Mouse (Mus musculus): ENCODE results near the gene Olfr378. TPM values are rescaled to one million over a fixed set of nuclear protein-coding genes. Genes with fewer than 3 reads are reported as not detected.

The Olfr378 gene
- total RNA-seq (2014; rRNA removed) (not detected in 2 replicates), polyA plus RNA-seq (2012; rRNA removed) (not detected in 2 replicates)

DNA sequence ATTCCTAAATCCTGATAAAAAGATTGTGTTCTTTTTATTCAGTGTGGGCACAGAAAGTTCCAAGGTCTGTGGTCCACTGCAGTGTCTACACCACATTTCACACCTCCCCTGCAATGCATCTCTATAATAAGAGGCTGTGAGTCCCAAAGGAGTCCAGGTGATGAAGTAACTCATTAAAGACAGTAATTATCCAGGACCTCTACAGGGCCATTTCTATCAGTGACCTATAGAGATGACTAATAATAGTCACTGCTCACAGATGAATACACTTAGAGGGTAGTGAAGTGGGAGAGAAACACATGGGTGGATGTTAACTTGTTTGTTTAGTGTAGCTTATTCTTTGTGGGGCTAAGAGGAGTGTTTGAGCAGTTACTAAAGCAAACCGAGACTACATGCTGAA is at the start of gene Olfr378:
Gene Olfr378, minus strand, starts transcription at position 101 of the 400 bp plus-strand sequence.
- Histone ChIP-seq H3K27me3 (ENCODE audit: control insufficient read depth, insufficient read depth, low read length) (no peaks in the 10 kb centered on the region), H3K4me3 (ENCODE audit: insufficient read depth, low read depth, low read length) (no peak within 1 kb of the TSS), H3K4me1 (ENCODE audit: control insufficient read depth, insufficient read depth, low read length) (no peaks in the 10 kb centered on the region), H3K9ac (ENCODE audit: low read depth, low read length) (no peak within 1 kb of the TSS), H3K27ac (replicated peaks; ENCODE audit: insufficient read depth, low read depth, low read length) (no peak within 1 kb of the TSS), H3K79me2 (ENCODE audit: control insufficient read depth, insufficient read depth, low read length) (no peaks in the 10 kb centered on the region), H3K36me3 (ENCODE audit: control insufficient read depth, insufficient read depth, low read length) (no peaks in the 10 kb centered on the region)
- WGBS = 85% methylated on average over 1 of the region's 1 CpGs
- TF ChIP-seq CTCF (IDR thresholded peaks at IDR 0.05; ENCODE audit: low read depth, low read length) (no peak), POLR2A (IDR thresholded peaks at IDR 0.05; ENCODE audit: extremely low read depth, insufficient read depth, low read length) (no peak)
- no peak for DNase-seq (ENCODE audit: extremely low read depth, low read depth, low spot score)

DNA sequence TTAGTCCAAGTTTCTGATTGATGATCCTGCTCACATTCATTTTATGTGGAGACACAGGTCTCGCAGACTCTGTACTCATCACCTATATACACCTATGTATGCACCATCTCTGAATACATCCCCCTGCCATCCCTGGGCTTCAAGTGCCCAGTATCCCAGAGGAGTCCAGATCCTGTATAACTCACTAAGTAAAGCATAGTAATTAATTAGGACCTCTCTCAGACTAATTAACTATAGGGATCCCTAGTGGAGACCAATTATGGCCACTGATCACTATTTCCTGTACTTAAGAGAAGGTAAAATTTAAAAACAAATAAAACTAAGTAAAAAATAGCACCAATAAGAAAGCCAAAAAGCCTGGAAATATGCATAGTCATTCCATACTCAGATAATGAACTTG is 29.1 kb upstream of the Olfr378 start, which contains the start of gene Olfr380:
Gene Olfr380, minus strand, starts transcription at position 101 of the 400 bp plus-strand sequence.
- Histone ChIP-seq H3K79me2 (ENCODE audit: control insufficient read depth, insufficient read depth, low read length) (no peaks in the 10 kb centered on the region), H3K9ac (ENCODE audit: low read depth, low read length) (no peak within 1 kb of the TSS), H3K36me3 (ENCODE audit: control insufficient read depth, insufficient read depth, low read length) (no peaks in the 10 kb centered on the region), H3K27ac (replicated peaks; ENCODE audit: insufficient read depth, low read depth, low read length) (no peak within 1 kb of the TSS), H3K27me3 (ENCODE audit: control insufficient read depth, insufficient read depth, low read length) (no peaks in the 10 kb centered on the region), H3K4me1 (ENCODE audit: control insufficient read depth, insufficient read depth, low read length) (no peaks in the 10 kb centered on the region), H3K4me3 (ENCODE audit: insufficient read depth, low read depth, low read length) (no peak within 1 kb of the TSS)
- 88% methylated on average over 1 of the region's 1 CpGs for WGBS
- TF ChIP-seq CTCF (IDR thresholded peaks at IDR 0.05; ENCODE audit: low read depth, low read length) = no peak
- TF ChIP-seq POLR2A (IDR thresholded peaks at IDR 0.05; ENCODE audit: extremely low read depth, insufficient read depth, low read length) = no peak
- DNase-seq (ENCODE audit: extremely low read depth, low read depth, low spot score) = no peak

DNA sequence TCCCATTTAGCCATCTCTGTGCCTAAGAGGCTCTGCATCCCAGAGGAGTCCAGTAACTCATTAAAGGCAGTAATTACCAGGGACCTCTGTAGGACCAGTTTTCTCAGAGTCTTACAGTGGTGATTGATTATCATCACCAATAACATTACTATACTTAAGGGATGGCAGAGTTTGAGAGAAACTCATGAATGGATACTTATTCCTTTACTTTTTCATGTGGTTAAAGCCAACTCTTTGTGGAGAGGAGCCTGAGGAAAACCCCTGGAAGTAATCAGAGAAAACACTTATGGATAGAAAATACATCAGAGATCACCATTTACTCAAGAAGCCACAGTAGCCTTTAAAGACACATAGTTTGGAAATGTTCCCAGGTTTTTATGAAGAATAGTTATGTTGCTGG is 28.8 kb downstream of the Olfr378 start, which contains the start of gene Olfr1:
Gene Olfr1, minus strand, starts transcription at position 101 of the 400 bp plus-strand sequence.
- DNase-seq (ENCODE audit: extremely low read depth, low read depth, low spot score) = no peak
- no peak within 1 kb of the TSS for H3K27ac ChIP-seq (replicated peaks; ENCODE audit: insufficient read depth, low read depth, low read length)
- H3K79me2 ChIP-seq (ENCODE audit: control insufficient read depth, insufficient read depth, low read length) = no peaks in the 10 kb centered on the region
- no peak within 1 kb of the TSS for H3K9ac ChIP-seq (ENCODE audit: low read depth, low read length)
- H3K4me1 ChIP-seq (ENCODE audit: control insufficient read depth, insufficient read depth, low read length) = no peaks in the 10 kb centered on the region
- no peak for TF ChIP-seq CTCF (IDR thresholded peaks at IDR 0.05; ENCODE audit: low read depth, low read length)
- no peak for TF ChIP-seq POLR2A (IDR thresholded peaks at IDR 0.05; ENCODE audit: extremely low read depth, insufficient read depth, low read length)
- no peaks in the 10 kb centered on the region for H3K36me3 ChIP-seq (ENCODE audit: control insufficient read depth, insufficient read depth, low read length)
- no peaks in the 10 kb centered on the region for H3K27me3 ChIP-seq (ENCODE audit: control insufficient read depth, insufficient read depth, low read length)
- H3K4me3 ChIP-seq (ENCODE audit: insufficient read depth, low read depth, low read length) = no peak within 1 kb of the TSS

DNA sequence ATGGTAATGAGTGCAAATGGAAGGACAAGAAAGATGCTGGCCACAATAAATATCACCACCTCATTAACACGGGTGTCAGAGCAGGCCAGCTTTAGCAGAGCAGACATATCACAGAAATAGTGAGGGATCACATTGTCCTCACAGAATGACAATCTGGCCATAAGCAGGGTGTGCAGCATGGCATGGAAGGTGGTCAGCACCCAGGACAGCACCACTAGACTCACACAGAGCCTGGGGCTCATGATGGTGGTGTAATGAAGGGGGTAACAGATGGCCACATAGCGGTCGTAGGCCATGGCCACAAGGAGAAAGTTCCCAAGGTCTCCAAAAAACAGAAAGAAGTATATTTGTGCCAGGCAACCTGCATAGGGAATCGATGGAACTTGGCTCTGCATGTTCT is 32.9 kb downstream of the Olfr378 start:
- no peaks in the 10 kb centered on the region for H3K36me3 ChIP-seq (ENCODE audit: control insufficient read depth, insufficient read depth, low read length)
- H3K4me1 ChIP-seq (ENCODE audit: control insufficient read depth, insufficient read depth, low read length) = no peaks in the 10 kb centered on the region
- no peak overlapping the region for H3K27ac ChIP-seq (replicated peaks; ENCODE audit: insufficient read depth, low read depth, low read length)
- no peak for TF ChIP-seq POLR2A (IDR thresholded peaks at IDR 0.05; ENCODE audit: extremely low read depth, insufficient read depth, low read length)
- TF ChIP-seq CTCF (IDR thresholded peaks at IDR 0.05; ENCODE audit: low read depth, low read length) = no peak
- WGBS = 63% methylated on average over 4 of the region's 4 CpGs
- no peaks in the 10 kb centered on the region for H3K27me3 ChIP-seq (ENCODE audit: control insufficient read depth, insufficient read depth, low read length)
- H3K79me2 ChIP-seq (ENCODE audit: control insufficient read depth, insufficient read depth, low read length) = no peaks in the 10 kb centered on the region
- H3K4me3 ChIP-seq (ENCODE audit: insufficient read depth, low read depth, low read length) = no peak overlapping the region
- no peak overlapping the region for H3K9ac ChIP-seq (ENCODE audit: low read depth, low read length)
- no peak for DNase-seq (ENCODE audit: extremely low read depth, low read depth, low spot score)

Other genes with a start within 250 kb of the Olfr378 start
- 11.5 and 15.6 TPM in 2 replicates for gene Ctns, start 229.4 kb downstream of the Olfr378 start, total RNA-seq (2014; rRNA removed)
- 13.1 and 16.6 TPM in 2 replicates for gene Ctns, start 229.4 kb downstream of the Olfr378 start, polyA plus RNA-seq (2012; rRNA removed)
- 38.3 and 38.6 TPM in 2 replicates for gene Shpk, start 229.0 kb downstream of the Olfr378 start, total RNA-seq (2014; rRNA removed)
- 43.5 and 44.5 TPM in 2 replicates for gene Shpk, start 229.0 kb downstream of the Olfr378 start, polyA plus RNA-seq (2012; rRNA removed)
- gene Trpv1, start 194.2 kb downstream of the Olfr378 start, total RNA-seq (2014; rRNA removed) = 0.18 and 0.20 TPM in 2 replicates
- 0.06 and 0.28 TPM in 2 replicates for gene Trpv1, start 194.2 kb downstream of the Olfr378 start, polyA plus RNA-seq (2012; rRNA removed)
- gene Trpv3, start 161.1 kb downstream of the Olfr378 start, total RNA-seq (2014; rRNA removed) = under 0.01 TPM in 2 replicates
- gene Trpv3, start 161.1 kb downstream of the Olfr378 start, polyA plus RNA-seq (2012; rRNA removed) = 0.01 TPM in 2 replicates
- gene Aspa, start 98.9 kb downstream of the Olfr378 start, total RNA-seq (2014; rRNA removed) = 32.8 and 40.2 TPM in 2 replicates
- gene Aspa, start 98.9 kb downstream of the Olfr378 start, polyA plus RNA-seq (2012; rRNA removed) = 3.2 and 4.2 TPM in 2 replicates
- 0.18 and 0.27 TPM in 2 replicates for gene Gm49340, start 98.7 kb downstream of the Olfr378 start, total RNA-seq (2014; rRNA removed)
- gene Gm49340, start 98.7 kb downstream of the Olfr378 start, polyA plus RNA-seq (2012; rRNA removed) = 0.23 TPM in 1 of 2 replicates, not detected in the other
- 5.1 and 5.9 TPM in 2 replicates for gene Spata22, start 98.7 kb downstream of the Olfr378 start, total RNA-seq (2014; rRNA removed)
- gene Spata22, start 98.7 kb downstream of the Olfr378 start, polyA plus RNA-seq (2012; rRNA removed) = 0.73 and 0.94 TPM in 2 replicates
- gene Olfr20, start 77.7 kb downstream of the Olfr378 start, total RNA-seq (2014; rRNA removed) = 0.13 TPM in 1 of 2 replicates, not detected in the other
- gene Olfr20, start 77.7 kb downstream of the Olfr378 start, polyA plus RNA-seq (2012; rRNA removed) = 1.0 and 1.8 TPM in 2 replicates
- gene Olfr376, start 57.2 kb downstream of the Olfr378 start, total RNA-seq (2014; rRNA removed) = not detected in 2 replicates
- gene Olfr376, start 57.2 kb downstream of the Olfr378 start, polyA plus RNA-seq (2012; rRNA removed) = not detected in 2 replicates
- not detected in 2 replicates for gene Olfr1, start 28.9 kb downstream of the Olfr378 start, total RNA-seq (2014; rRNA removed)
- gene Olfr1, start 28.9 kb downstream of the Olfr378 start, polyA plus RNA-seq (2012; rRNA removed) = not detected in 2 replicates
- gene Olfr380, start 29.0 kb upstream of the Olfr378 start, total RNA-seq (2014; rRNA removed) = not detected in 2 replicates
- gene Olfr380, start 29.0 kb upstream of the Olfr378 start, polyA plus RNA-seq (2012; rRNA removed) = not detected in 2 replicates
- gene Olfr381, start 63.1 kb upstream of the Olfr378 start, total RNA-seq (2014; rRNA removed) = not detected in 2 replicates
- gene Olfr381, start 63.1 kb upstream of the Olfr378 start, polyA plus RNA-seq (2012; rRNA removed) = not detected in 2 replicates
- gene Olfr382, start 88.7 kb upstream of the Olfr378 start, total RNA-seq (2014; rRNA removed) = not detected in 2 replicates
- not detected in 2 replicates for gene Olfr382, start 88.7 kb upstream of the Olfr378 start, polyA plus RNA-seq (2012; rRNA removed)
- gene Olfr385, start 164.5 kb upstream of the Olfr378 start, total RNA-seq (2014; rRNA removed) = not detected in 2 replicates
- not detected in 2 replicates for gene Olfr385, start 164.5 kb upstream of the Olfr378 start, polyA plus RNA-seq (2012; rRNA removed)
- not detected in 2 replicates for gene Olfr384, start 170.1 kb upstream of the Olfr378 start, total RNA-seq (2014; rRNA removed)
- not detected in 2 replicates for gene Olfr384, start 170.1 kb upstream of the Olfr378 start, polyA plus RNA-seq (2012; rRNA removed)

Data from liver, adult 2 months (tissue).